Mouse (Mus musculus) heart, adult 8-10 months (tissue): Measurements from ENCODE around the gene Cyp2u1. TPM values are rescaled to one million over a fixed set of nuclear protein-coding genes. Genes with fewer than 3 reads are reported as not detected.

Source experiments
- DNase-seq: peaks from one replicate; pipeline ENCODE4 v3.0.0; 2022; ENCODE audit warnings: low spot score
- total RNA-seq, 4 experiments: library from RNA; stranded (reverse); gene quantifications; 2 replicates each; pipeline ENCODE4 v1.2.4; 2022

The Cyp2u1 gene
- total RNA-seq, 4 experiments from 2014 or later: 33.6 to 39.7 (median 37.5) TPM

- no peak for DNase-seq
These were observed 3.2 kb upstream of the Cyp2u1 start for GRCm38 (mm10) chr3:131306255-131306654.

- no peak for DNase-seq
These were observed 290 bp upstream of the Cyp2u1 start for GRCm38 (mm10) chr3:131303320-131303714.

GRCm38 (mm10) chr3:131299908-131300307 is 3.1 kb downstream of the Cyp2u1 start:
- peak; percentile 51 for DNase-seq

DNA sequence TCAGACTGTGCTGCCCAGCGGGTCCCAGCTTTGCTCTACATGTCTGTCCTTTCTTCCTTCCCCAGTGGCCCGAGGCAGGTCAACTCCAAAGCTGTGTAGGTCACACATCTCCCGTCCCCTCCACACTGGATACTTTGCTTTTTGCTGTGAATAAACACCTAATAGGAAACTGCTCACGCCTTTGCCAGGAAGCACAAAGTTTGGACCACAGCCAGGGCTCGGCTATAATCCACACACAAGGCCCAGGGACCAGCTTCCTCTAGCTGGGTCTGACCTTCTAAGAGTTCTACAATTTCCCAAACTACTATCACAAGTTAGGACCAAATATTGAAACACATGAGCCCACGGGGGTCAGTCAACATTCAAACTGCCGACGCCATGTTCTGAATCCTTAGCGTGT is 3.9 kb downstream of the Cyp2u1 start:
- no peak for DNase-seq

DNA sequence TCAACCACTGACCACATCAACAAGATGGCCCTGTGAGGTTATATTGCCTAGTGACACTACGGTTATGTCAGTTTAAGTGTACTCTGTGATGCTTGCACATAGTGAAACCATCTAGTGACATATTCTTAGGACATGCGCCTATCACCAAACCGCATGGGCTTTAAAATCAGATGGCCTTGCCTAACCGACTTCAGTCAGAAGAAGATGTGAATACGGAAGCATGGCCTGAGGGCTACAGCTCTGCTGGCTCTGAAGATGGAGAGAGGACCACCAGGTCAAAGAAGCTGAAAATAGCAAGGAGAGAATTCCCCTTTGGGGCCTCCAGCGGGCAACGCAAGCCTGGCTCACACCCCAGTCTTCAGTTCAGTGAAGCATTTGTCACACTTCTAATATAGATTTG is 6.1 kb downstream of the Cyp2u1 start:
- no peak for DNase-seq

- DNase-seq: no peak
These were observed 7.4 kb downstream of the Cyp2u1 start for GRCm38 (mm10) chr3:131295513-131296200.

GRCm38 (mm10) chr3:131294503-131294902 is 8.5 kb downstream of the Cyp2u1 start:
- no peak for DNase-seq

DNA sequence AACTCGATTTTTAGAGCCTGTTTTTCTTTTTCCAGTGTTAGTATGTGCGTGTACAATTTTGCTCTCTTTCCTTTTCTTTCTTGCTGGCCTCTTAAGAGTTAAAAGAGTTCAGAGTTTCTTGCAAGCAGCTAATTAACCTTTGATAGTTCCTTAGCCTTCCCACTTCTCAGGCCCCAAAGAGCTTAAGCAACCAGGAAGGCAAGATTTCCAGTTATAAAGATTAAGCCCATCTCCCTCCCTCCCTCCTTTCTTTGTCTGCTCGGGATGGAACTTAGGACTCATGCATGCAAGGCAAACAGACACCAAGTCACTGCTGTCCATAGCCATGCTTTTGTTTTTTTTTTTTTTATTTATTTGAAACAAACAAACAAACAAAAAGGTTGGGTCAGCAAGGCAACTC is 10.1 kb downstream of the Cyp2u1 start:
- no peak for DNase-seq

- no peak for DNase-seq
These were observed 10.7 kb downstream of the Cyp2u1 start for GRCm38 (mm10) chr3:131292349-131292748.

DNA sequence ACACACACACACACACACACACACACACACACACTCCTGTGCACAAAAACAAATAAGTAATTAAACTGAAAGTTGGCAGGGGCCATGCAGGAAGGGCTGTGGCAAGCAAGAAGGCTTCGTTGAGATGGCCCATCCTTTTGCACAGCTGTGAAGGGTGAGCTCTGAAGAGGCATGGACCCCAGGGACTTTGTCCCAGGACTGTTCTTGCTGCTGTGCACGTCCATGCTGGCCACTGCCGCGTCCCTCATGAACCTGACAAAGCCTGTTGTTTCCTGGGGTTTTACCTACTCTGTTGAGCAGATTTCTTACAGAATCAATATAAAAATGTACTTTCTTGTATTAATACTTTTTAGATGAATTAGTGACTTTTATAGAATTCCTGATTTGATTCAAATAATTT is 11.1 kb downstream of the Cyp2u1 start:
- no peak for DNase-seq

DNA sequence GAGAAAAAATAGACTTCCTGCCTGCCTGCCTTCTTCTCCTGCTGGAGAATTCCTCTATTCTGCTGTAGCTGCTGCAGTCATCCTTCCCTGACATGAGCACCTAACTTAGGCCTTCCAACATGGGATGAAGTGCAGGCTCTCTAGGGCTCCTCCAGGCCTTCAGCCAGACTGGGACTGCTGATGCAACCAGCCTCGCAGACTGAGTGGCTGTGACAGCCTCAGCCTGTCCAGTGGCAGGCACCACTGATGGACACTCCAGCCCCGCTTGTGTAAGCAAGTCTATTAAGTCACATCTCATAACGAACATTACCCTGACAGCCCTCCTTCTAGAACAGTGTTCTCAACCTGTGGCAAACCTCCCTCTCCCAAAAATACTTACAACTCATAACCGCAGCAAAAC is 28.9 kb downstream of the Cyp2u1 start:
- no peak for DNase-seq

DNA sequence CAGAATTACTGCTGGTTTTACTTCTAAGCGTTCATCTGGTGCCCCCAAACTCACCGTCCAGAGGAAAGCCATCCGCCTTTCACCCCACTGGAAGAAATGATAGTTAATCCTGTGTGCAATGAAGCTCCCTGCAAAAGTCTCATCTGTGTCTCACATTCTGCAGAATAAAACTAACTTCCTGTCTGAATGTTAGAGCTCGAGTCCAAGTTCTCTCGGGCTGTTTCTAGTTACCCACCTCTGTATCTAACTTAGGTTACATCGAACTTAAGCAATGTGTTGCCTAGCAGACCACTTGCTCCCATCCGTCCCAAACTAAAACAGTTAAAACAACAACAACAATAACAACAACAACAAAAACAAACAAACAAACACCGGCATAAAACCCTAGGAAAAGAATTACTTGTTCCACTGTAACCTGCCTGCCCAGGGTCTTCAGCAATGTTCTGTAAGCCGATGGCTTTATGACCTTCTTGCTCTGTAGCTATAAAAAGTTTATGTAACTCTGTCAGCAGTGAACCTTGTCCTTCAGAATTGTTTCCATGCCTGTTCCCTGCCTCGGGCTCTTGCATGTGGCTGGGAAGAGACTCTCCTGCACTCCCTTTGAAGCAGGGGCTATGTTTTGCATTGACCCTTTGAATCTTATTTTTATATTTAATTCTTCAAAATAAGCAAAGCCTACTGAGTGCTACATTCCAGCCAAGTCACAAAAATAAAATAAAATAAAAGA is 30.5 kb downstream of the Cyp2u1 start:
- no peak for DNase-seq

- peak; percentile 74 for DNase-seq
These were observed 31.3 kb downstream of the Cyp2u1 start, which contains the start of gene Hadh for GRCm38 (mm10) chr3:131271559-131272373. Gene Hadh, minus strand, starts transcription at chr3:131272101.

- DNase-seq: peak; percentile 42
These were observed 31.9 kb downstream of the Cyp2u1 start for GRCm38 (mm10) chr3:131271157-131271556.

DNA sequence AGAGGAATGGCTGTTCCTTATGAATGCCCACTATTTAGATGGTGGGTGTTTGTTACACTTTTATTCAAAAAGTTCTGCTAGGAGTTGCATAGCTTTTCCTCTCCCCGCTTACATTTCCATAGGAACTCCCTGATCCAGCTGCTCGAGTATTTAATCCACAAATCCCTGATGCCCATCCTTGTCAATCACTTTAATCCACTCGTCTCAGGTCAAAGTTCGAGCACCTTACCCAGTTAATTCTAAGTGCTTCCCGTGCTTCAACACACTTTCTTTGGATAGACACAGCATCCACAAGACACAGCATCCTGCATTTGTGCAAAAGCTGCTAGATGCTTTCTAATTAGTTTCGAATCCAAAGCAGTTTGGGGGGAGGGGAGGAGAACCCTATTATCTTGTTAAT is 32.6 kb downstream of the Cyp2u1 start:
- no peak for DNase-seq

- peak; percentile 58 for DNase-seq
These were observed 36.5 kb downstream of the Cyp2u1 start for GRCm38 (mm10) chr3:131266366-131267050.

GRCm38 (mm10) chr3:131265516-131265915 is 37.5 kb downstream of the Cyp2u1 start:
- no peak for DNase-seq

DNA sequence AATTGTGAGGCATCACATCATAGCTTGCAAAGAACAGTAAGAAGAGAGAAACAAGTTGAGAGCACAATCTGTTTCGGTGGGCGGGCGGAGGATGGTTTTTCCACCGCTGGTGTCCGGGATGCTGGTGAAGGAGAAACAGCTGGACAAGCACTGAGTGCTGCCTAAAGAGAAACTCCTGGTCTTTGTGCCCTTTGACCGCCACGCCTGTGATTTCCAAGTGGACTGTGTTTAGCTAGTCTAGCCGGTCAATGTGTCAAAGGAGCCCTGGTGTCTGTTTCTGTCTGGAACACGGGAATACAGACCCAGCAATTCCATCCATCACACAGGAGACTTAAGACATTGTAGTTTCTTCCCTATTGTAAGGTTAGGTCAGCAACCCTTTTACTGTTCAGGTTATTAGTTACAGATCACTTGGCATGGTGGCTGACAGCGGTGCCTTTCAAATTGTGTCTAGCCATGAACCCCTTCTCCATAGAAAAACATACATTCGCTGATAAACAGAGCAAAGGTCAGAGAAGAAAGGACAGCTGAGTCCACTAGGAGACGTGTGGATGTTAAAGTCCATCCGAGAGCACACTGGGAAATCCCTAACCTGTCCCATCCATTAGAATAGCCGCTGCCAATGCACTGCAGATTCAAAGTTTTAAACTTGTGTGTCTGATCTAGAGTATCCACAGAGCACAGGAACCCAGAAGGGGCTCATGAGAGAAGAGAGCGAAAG is 39.1 kb downstream of the Cyp2u1 start:
- DNase-seq: no peak

- no peak for DNase-seq
These were observed 42.6 kb downstream of the Cyp2u1 start for GRCm38 (mm10) chr3:131260418-131260817.

DNA sequence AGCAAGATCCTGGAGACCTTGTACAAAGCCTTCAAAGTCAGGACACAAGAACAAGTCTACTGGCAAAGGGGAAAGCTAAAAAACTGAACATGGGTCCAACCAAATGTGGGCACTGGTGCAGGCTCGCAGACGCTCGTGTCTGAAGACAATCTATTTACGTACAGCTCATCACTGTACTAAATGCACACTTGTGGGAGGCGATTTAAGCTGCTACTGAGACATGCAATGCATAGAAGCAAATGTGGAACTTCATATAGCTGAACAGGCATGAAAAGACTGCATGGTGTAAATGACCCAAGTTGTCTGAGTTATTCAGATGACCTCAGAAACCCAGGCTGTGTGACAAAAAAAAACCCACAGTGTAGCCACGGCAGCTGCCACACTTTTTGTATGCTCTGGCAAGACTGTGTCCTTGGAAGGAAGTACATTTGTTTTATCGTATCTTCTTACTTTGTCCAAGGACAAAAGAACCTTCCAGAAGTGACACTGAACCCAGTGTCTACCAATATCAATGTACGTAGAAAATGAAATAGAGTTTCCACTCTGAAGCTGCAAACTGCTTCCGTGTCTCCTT is 43.5 kb downstream of the Cyp2u1 start:
- DNase-seq: no peak

DNA sequence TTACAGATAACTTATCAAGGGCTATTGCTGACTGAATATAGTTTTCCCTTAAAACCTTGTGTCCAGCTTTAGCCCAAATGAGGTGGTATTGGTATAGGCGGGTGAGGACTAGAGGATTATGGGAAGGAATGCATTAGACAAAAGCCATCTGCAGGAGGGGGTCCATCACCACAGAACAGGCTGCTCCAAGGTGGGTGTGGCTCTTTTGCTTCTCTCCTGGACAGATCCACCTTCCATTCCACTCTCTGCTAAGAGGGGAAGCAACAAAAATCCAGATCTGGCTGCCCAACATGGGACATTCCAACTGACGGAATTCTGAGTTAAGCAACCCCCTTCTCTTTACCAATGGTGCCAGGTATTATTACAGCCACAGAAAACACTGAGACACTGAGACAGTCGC is 44.1 kb downstream of the Cyp2u1 start:
- DNase-seq: no peak
